Mouse (Mus musculus) heart, postnatal 10 days (tissue): Measurements from ENCODE around the gene Zmiz1. TPM values are rescaled to one million over a fixed set of nuclear protein-coding genes. Genes with fewer than 3 reads are reported as not detected.

Experiments
- DNase-seq, 2 experiments: peaks; one replicate each; pipeline ENCODE4 v3.0.0; 2021
- intact Hi-C: fragments of 180-260 bp; cut with DNase I; formaldehyde crosslinking; loops from one replicate; pipeline ENCODE4 v1.15.1; 2025
- total RNA-seq, 2 experiments: library from RNA; stranded (reverse); gene quantifications; 2 replicates each; pipeline ENCODE4 v1.2.3; 2021

Gene Zmiz1
- total RNA-seq, 2 experiments from 2014 or later = 70.9 to 72.0 TPM

- no peak for DNase-seq
- intact Hi-C loops = no loop called here
Measured at GRCm38 (mm10) chr14:25624659-25625058, 165.7 kb downstream of the Zmiz1 start.

GRCm38 (mm10) chr14:25627599-25628255 lies 168.7 kb downstream of the Zmiz1 start:
- intact Hi-C loops = loop anchor here (2.0 kb wide), 1 partner anchor 41 kb away; no protein-coding TSS in a partner anchor
- DNase-seq = no peak

- no peak for DNase-seq
- intact Hi-C loops = loop anchor here (2.0 kb wide), 1 partner anchor 42 kb away; no protein-coding TSS in a partner anchor
Measured at GRCm38 (mm10) chr14:25628448-25629099, 169.6 kb downstream of the Zmiz1 start.

GRCm38 (mm10) chr14:25629866-25630606 lies 171.1 kb downstream of the Zmiz1 start:
- DNase-seq = peak; percentile 65 to 80
- intact Hi-C loops = loop anchor here (2.0 kb wide), 1 partner anchor 43 kb away; no protein-coding TSS in a partner anchor

GRCm38 (mm10) chr14:25630647-25631409 lies 171.8 kb downstream of the Zmiz1 start:
- intact Hi-C loops = no loop called here
- no peak for DNase-seq

- no peak for DNase-seq
- intact Hi-C loops = no loop called here
Measured at GRCm38 (mm10) chr14:25631481-25631880, 172.5 kb downstream of the Zmiz1 start.

GRCm38 (mm10) chr14:25633539-25634300 lies 174.7 kb downstream of the Zmiz1 start:
- DNase-seq = peak; percentile 58 to 76
- intact Hi-C loops = no loop called here

GRCm38 (mm10) chr14:25634328-25634727 lies 175.3 kb downstream of the Zmiz1 start:
- intact Hi-C loops = no loop called here
- DNase-seq = no peak

- intact Hi-C loops = no loop called here
- DNase-seq = no peak
Measured at GRCm38 (mm10) chr14:25635746-25636145, 176.8 kb downstream of the Zmiz1 start.

- intact Hi-C loops = no loop called here
- peak; percentile 59 to 72 for DNase-seq
Measured at GRCm38 (mm10) chr14:25636297-25636696, 177.3 kb downstream of the Zmiz1 start.

GRCm38 (mm10) chr14:25639120-25639758 lies 180.3 kb downstream of the Zmiz1 start:
- intact Hi-C loops = no loop called here
- DNase-seq = no peak

- intact Hi-C loops = no loop called here
- DNase-seq = no peak
Measured at GRCm38 (mm10) chr14:25639979-25640378, 181.0 kb downstream of the Zmiz1 start.

- DNase-seq = peak; percentile 43 to 66
- intact Hi-C loops = no loop called here
Measured at GRCm38 (mm10) chr14:25640421-25641056, 181.6 kb downstream of the Zmiz1 start.

- intact Hi-C loops = no loop called here
- no peak for DNase-seq
Measured at GRCm38 (mm10) chr14:25641067-25641466, 182.1 kb downstream of the Zmiz1 start.

GRCm38 (mm10) chr14:25645717-25646116 lies 186.7 kb downstream of the Zmiz1 start:
- intact Hi-C loops = loop anchor here (5.0 kb wide), 1 partner anchor 1148 kb away; no protein-coding TSS in a partner anchor
- no peak for DNase-seq

GRCm38 (mm10) chr14:25646161-25646621 lies 187.2 kb downstream of the Zmiz1 start:
- intact Hi-C loops = loop anchor here (5.0 kb wide), 1 partner anchor 1149 kb away; no protein-coding TSS in a partner anchor
- peak; percentile 85 to 89 for DNase-seq

- DNase-seq = no peak
- intact Hi-C loops = no loop called here
Measured at GRCm38 (mm10) chr14:25651131-25651530, 192.1 kb downstream of the Zmiz1 start.

- intact Hi-C loops = no loop called here
Measured at GRCm38 (mm10) chr14:25651905-25652304, 192.9 kb downstream of the Zmiz1 start.

More at GRCm38 (mm10) chr14:25651905-25652304, 192.9 kb downstream of the Zmiz1 start:
- no peak for DNase-seq
